Mouse (Mus musculus) MEL (cell line): Measurements from ENCODE around the gene Tsfm.

Experiments
- CTCF ChIP-seq, 3 experiments: IDR thresholded peaks in 2 of 3; conservative IDR thresholded peaks in 1 of 3; 2 replicates each; pipeline ENCODE4 v1.5.1; 2011 to 2012; ENCODE audit warnings: low read length in 3 of 3, low read depth in 2 of 3, mild to moderate bottlenecking in 2 of 3, improper control_type of control experiment in 1 of 3, inconsistent platforms in 1 of 3, mixed read lengths in 1 of 3, moderate library complexity in 1 of 3; ENCODE audit not compliant: control insufficient read depth in 1 of 3, insufficient read depth in 1 of 3, poor library complexity in 1 of 3, severe bottlenecking in 1 of 3
- E2F4 ChIP-seq: IDR thresholded peaks from 2 replicates; pipeline ENCODE4 v1.6.1; 2011; ENCODE audit warnings: low read depth, low read length, improper control_type of control experiment, borderline replicate concordance
- EP300 ChIP-seq, 2 experiments: IDR thresholded peaks; 2 replicates each; pipeline ENCODE4 v1.6.1; 2011; ENCODE audit warnings: improper control_type of control experiment in 2 of 2, low read length in 2 of 2, low read depth in 1 of 2, mild to moderate bottlenecking in 1 of 2
- HCFC1 ChIP-seq: IDR thresholded peaks from 2 replicates; pipeline ENCODE4 v1.6.1; 2012; ENCODE audit warnings: low read depth, mild to moderate bottlenecking, inconsistent platforms, low read length, improper control_type of control experiment, moderate library complexity
- MYC ChIP-seq: IDR thresholded peaks from 2 replicates; pipeline ENCODE4 v1.6.1; 2011; ENCODE audit warnings: low read depth, mild to moderate bottlenecking, low read length, improper control_type of control experiment, moderate library complexity
- NRF1 ChIP-seq: IDR thresholded peaks from 2 replicates; pipeline ENCODE4 v1.6.1; 2014; ENCODE audit warnings: low read depth, mild to moderate bottlenecking, inconsistent platforms, low read length, improper control_type of control experiment, moderate library complexity; ENCODE audit not compliant: poor library complexity, insufficient read depth, severe bottlenecking
- POLR2A ChIP-seq, 2 experiments: IDR thresholded peaks; 2 replicates each; pipeline ENCODE4 v1.6.1; 2011 to 2012; ENCODE audit warnings: low read length in 2 of 2, mild to moderate bottlenecking in 2 of 2, control low read depth in 1 of 2, improper control_type of control experiment in 1 of 2, low read depth in 1 of 2, moderate library complexity in 1 of 2; ENCODE audit not compliant: control insufficient read depth in 1 of 2, insufficient read depth in 1 of 2, poor library complexity in 1 of 2
- ZC3H11A ChIP-seq: IDR thresholded peaks from 2 replicates; pipeline ENCODE4 v1.6.1; 2012; ENCODE audit warnings: low read depth, mild to moderate bottlenecking, inconsistent platforms, low read length, improper control_type of control experiment
- ZNF384 ChIP-seq: IDR thresholded peaks from 2 replicates; pipeline ENCODE4 v1.6.1; 2012; ENCODE audit warnings: low read depth, mild to moderate bottlenecking, inconsistent platforms, low read length, improper control_type of control experiment

DNA sequence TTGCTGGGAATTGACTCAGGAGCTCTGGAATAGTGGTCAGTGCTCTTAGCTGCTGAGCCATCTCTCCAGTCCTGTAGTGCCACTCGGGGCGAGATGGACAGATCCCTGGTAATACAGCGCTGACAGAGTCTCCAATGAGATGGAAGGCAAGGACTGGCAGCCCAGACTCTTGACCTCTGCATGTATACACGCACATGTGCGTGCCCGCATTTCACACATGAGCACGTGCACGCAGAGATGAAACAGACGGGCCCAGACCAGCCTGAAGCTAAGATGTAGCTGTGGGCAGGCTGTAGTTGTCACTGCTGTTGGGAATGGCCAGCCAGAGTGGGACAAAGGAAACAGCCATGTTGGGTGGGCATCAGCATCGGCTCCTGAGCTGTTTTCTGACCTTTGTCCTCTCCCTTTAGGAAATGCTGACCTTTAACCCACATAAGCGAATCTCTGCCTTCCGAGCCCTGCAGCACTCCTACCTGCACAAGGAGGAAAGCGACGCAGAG lies 35.9 kb upstream of the Tsfm start:
- TF ChIP-seq NRF1 = no peak
- no peak; a peak in 1 of 4 replicates for TF ChIP-seq POLR2A (IDR thresholded peaks at IDR 0.05; ENCODE audit: control insufficient read depth in 1 of 2, insufficient read depth in 1 of 2, low read depth in 1 of 2, low read length in 2 of 2, poor library complexity in 1 of 2)
- TF ChIP-seq CTCF (IDR thresholded peaks at IDR 0.05 in 2 of 3, conservative IDR thresholded peaks at IDR 0.05 in 1 of 3; ENCODE audit: control insufficient read depth in 1 of 3, insufficient read depth in 1 of 3, low read depth in 2 of 3, low read length in 3 of 3, poor library complexity in 1 of 3, severe bottlenecking in 1 of 3) = no peak
- TF ChIP-seq E2F4 = no peak
- TF ChIP-seq HCFC1 = no peak
- no peak for TF ChIP-seq EP300 (IDR thresholded peaks at IDR 0.05; ENCODE audit: low read depth in 1 of 2, low read length in 2 of 2)
- TF ChIP-seq ZNF384 = no peak
- no peak for TF ChIP-seq ZC3H11A
- no peak for TF ChIP-seq MYC
